Mouse (Mus musculus) granulocyte monocyte progenitor cell, adult 5-6 weeks (primary cell): ENCODE results near the gene Kctd7. TPM values are rescaled to one million over a fixed set of nuclear protein-coding genes. Genes with fewer than 3 reads are reported as not detected.
A peak's percentile ranks its signal among the peaks of the same experiment; 100 is the strongest.

Experiments
- ATAC-seq: replicated peaks from 2 replicates; pipeline ENCODE4 v1.8.0; 2016; ENCODE audit warnings: mild to moderate bottlenecking, moderate TSS enrichment, inconsistent platforms; ENCODE audit not compliant: poor library complexity, severe bottlenecking
- total RNA-seq, 2 experiments: library from RNA; stranded (forward) in 1 of 2; stranded (reverse) in 1 of 2; fragments of 200-712, 200-1000 nt in 1 of 2; fragments of >200 nt in 1 of 2; fragmentation: Nextera tagmentation in 1 of 2; gene quantifications; 2 replicates each; pipeline ENCODE4 v1.2.3; 2014 to 2017

The Kctd7 gene
- total RNA-seq, 2 experiments from 2014 or later = 4.1 to 4.4 TPM

DNA sequence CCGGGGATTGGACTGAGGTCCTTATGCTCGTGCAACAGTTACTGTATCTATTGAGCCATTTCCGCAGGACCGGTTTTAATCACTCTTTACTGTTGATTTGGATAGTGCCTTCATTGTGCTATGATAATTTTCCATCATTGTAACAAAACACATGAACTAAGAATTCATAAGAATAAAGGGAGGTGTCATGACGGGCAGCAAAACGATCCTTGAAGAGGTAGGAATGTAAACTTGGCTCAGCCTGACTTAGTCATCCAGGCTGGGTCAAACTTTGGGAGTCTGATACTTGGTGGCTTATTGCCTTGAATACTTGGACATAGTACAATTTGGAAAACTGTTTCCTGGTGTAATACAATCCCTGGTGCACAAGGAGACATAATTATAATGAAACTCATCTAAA lies 40.7 kb downstream of the Kctd7 start:
- ATAC-seq = no peak

DNA sequence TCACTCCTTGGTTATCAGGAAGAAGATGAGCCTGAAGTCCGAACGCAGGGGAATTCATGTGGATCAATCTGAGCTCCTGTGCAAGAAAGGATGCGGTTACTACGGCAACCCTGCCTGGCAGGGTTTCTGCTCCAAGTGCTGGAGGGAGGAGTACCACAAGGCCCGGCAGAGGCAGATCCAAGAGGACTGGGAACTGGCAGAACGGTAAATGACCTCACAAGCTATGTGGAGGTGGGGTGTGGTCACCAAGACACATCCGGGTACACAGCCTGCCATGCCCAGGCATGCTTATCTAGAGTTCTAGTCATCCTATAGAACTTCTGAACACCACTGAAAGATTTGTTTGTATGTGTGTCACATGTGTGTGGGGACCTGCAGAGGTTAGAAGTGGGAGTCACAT lies 42.7 kb downstream of the Kctd7 start:
- ATAC-seq = no peak

DNA sequence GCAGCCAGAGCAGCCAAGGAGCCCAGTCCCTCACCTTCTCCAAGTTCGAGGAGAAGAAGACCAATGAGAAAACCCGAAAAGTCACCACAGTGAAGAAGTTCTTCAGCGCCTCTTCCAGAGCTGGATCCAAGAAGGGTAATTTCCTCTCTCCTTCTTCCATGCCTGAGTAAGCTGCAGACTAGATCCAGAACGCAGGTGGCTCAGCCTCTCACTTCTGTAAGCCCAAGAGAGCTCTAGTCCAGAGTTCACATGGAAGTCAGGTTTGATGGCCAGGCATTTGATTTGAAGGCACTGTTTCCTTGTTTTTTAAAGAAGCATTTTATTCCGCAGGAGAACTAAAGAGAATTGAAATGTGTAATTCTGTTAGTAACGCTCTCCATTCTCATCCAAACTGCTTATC lies 46.2 kb downstream of the Kctd7 start:
- no peak for ATAC-seq

DNA sequence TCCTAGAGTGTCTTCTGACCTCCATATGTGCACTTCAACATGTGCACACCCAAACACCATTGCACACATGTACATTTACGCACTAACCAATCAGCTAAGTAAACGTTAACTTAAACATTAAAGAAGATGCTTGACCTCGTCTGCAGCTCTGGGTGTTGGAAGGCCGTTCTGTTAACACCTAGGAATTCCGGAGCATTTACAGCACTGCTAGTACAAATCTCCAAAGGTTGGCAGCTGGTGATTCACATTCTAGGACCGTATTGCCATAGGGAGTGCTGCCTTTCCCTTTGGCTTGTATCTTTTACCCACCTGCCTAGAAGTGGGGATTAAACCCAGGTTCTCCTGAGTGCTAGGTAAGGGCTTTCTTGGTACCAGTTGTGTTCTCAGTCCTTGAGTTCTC lies 47.2 kb downstream of the Kctd7 start:
- ATAC-seq = no peak

DNA sequence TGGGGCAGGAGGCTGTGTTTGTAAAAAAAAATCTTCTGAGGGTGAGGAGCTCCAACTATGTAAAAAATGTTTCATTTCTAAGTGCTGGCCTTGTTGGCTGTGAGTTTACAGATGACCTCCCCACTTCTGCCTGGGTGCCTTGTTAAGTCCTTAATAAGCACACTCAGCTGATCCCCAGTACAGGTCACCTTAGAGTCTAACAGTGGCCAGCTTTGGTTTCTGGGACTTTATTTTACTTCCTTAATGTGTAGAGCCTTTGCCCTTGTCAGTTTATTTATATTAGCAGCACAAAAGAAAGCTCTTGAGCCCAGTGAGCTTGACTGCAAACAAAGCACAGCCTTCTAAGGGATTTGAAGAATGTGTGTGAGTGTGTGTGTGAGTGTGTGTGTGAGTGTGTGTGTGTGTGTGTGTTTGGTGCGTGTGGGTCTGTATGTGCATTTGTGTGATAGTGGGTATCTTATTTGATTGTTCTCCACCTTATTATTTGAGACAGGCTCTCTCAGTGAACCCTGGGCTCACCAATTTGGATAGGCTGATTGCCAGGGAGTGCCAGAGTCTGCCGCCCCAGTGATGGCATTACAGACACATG lies 47.8 kb downstream of the Kctd7 start:
- ATAC-seq = no peak

DNA sequence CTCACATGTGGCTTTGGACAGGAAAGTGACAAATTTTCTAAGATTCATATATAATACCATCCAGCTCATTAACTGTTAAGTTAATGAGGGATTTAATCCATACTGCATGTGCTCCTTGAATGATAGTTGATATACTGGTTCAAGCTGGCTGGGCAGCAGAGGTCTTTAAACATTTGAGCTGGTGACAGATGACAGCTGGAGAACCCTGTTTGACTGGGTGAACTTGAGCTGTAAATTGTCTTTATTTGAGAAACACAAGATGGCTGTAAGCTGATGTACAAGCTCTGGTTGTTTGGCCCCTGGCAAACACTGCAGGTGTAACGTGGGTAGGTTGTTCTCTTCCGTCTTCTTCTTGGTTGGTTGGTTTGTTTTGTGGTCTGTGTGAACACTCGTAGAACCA lies 49.1 kb downstream of the Kctd7 start:
- ATAC-seq = no peak

DNA sequence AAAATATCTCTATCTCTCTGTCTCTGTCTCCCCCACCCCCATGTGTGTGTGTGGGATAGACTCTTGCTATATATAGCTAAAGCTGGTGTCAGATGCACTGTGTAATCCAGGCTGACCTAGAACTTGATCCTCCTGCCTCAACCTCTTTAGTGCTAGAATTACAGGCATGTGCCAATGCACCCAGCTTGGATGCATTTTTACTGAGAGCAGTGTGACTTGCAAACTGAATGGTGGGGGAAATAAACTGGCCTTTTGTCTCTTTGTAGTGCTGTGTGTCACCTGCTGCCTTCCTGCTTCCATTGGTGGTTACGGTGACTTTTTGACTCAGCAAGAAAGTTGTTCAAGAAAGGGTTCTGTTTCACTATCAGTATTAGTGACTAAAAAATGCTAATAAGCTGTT lies 51.6 kb downstream of the Kctd7 start:
- no peak for ATAC-seq

DNA sequence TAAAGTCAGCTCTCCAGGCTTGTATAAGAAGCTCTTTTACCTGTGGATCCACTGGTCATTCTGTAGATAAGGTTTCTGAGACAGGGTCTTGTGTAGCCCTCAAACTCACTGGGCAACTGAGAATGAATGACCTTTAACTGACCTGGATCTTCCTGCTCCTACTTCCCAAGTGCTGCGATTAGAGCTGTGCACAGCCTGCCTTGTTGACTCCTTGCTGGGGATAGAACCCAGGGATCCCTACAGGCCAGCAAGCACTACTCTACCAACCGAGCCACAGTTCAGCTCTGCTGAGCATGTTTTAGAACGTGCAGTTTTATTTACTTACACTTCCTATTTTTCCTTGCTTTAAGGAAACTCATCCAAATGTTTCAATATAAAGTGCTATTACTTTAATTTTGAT lies 52.8 kb downstream of the Kctd7 start:
- no peak for ATAC-seq

DNA sequence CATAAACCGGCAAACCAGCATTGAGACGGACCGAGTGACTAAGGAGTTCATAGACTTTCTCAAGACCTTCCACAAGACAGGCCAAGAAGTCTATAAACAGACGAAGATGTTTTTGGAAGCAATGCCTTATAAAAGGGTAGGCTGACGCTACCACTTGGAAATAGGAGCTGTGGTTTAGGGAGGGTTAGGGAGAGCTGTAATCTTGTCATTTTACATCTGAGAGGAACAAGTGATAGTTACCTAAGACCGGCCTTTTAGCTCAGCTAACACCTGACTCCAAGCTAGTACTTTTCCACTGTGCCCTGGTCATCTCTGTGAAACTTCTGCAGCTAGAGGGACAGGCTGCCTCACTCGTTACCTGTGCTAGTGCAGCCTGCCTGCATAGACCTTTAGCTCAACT lies 53.3 kb downstream of the Kctd7 start:
- no peak for ATAC-seq

DNA sequence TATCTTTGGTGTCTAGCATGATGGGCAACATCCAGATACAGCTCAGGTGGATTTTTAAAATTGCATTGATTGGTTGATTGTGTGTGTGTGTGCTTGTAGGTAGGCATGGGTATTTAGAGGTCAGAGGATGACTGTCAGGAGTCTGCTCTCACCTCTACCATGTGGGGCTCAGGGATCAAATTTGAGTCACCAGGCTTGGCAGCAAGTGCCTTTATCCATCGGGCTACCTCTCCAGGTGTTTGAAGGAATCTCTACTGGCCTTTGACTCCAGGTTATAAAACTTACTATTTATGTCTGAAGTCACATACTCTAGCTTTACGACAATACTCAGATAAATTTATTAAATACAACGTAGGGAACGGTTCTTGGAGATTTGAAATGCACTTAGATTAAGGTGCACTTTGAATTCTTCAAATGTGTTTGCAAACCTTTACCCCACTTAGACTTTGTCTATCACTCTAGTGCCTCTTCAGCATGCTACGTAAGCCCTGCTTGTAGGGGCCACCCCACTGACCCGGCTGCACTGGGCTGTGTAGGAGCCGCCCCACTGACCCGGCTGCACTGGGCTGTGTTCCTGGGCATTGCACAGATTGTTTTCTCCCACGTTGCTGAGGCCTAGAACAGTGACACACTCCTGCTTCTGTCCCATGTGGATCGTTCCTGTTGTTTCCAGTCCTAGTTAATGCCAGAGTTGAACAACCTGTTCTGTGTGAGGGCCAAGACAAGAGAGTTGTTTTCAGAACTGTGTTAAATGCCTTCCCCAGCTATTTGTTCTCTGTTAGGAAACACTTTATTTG lies 55.8 kb downstream of the Kctd7 start:
- no peak for ATAC-seq

DNA sequence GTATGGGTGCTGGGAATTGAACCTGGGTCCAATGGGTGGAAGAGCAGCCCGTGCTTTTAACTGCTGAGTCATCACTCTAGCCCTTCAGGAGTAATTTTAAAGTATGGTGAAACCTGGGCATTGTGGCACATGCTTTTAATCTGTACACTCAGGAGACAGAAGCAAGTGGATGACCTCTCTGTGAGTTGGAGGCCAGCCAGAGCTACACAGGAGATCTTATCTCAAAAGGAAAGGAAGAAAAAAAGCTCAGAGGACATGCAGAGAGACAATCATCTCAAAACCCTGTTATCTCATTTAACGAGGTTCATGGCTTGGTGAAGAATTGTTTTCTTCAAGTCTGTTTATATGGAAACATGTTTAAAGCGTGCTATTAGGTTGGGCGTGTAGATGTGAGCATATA lies 59.3 kb downstream of the Kctd7 start:
- ATAC-seq = peak; percentile 28; the same call in 1 of the 2 replicates

DNA sequence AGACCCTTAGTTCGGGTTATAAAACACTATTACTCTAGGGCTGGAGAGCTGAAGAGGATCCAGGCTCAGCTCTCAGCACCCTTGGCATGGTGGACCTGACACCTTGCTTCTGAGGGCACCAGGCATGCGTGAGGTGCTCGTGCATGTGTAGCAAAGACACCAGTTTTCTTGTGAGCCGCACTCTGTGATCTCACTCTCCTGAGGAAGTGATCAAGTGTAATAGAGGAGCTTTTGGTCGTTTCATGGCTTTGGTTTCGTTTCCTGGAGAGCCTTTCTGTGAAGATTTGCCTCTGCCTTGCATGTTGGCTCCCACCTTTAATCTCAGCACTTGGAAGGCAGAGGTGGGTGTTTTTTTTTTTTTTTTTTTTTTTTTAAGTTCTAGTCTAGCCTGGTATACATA lies 59.9 kb downstream of the Kctd7 start:
- peak; percentile 42; the same call in 1 of the 2 replicates for ATAC-seq

Other genes starting within 250 kb of the Kctd7 start
- gene Zbed5, start 249.1 kb upstream of the Kctd7 start, total RNA-seq (2014; fragmentation: Nextera tagmentation) = 1.2 and 3.1 TPM in 2 replicates
- gene Zbed5, start 249.1 kb upstream of the Kctd7 start, total RNA-seq (2017) = 1.9 and 4.2 TPM in 2 replicates
- gene Phkg1, start 246.3 kb upstream of the Kctd7 start, total RNA-seq (2014; fragmentation: Nextera tagmentation) = 0.36 TPM in 1 of 2 replicates, not detected in the other
- 0.98 and 1.5 TPM in 2 replicates for gene Phkg1, start 246.3 kb upstream of the Kctd7 start, total RNA-seq (2017)
- gene Nupr1l, start 236.3 kb upstream of the Kctd7 start, total RNA-seq (2014; fragmentation: Nextera tagmentation) = 0.21 and 1.5 TPM in 2 replicates
- 0.34 and 0.72 TPM in 2 replicates for gene Nupr1l, start 236.3 kb upstream of the Kctd7 start, total RNA-seq (2017)
- gene Vkorc1l1, start 202.9 kb upstream of the Kctd7 start, total RNA-seq (2014; fragmentation: Nextera tagmentation) = 36.6 and 44.6 TPM in 2 replicates
- 26.7 and 39.9 TPM in 2 replicates for gene Vkorc1l1, start 202.9 kb upstream of the Kctd7 start, total RNA-seq (2017)
- 119 and 163 TPM in 2 replicates for gene Gusb, start 141.8 kb upstream of the Kctd7 start, total RNA-seq (2014; fragmentation: Nextera tagmentation)
- gene Gusb, start 141.8 kb upstream of the Kctd7 start, total RNA-seq (2017) = 91.6 and 103 TPM in 2 replicates
- 34.6 and 40.6 TPM in 2 replicates for gene Asl, start 115.6 kb upstream of the Kctd7 start, total RNA-seq (2014; fragmentation: Nextera tagmentation)
- gene Asl, start 115.6 kb upstream of the Kctd7 start, total RNA-seq (2017) = 17.5 and 19.6 TPM in 2 replicates
- gene Crcp, start 115.6 kb upstream of the Kctd7 start, total RNA-seq (2014; fragmentation: Nextera tagmentation) = 31.2 and 52.0 TPM in 2 replicates
- gene Crcp, start 115.6 kb upstream of the Kctd7 start, total RNA-seq (2017) = 40.7 and 67.6 TPM in 2 replicates
- gene Tpst1, start 71.5 kb upstream of the Kctd7 start, total RNA-seq (2014; fragmentation: Nextera tagmentation) = 16.0 and 17.3 TPM in 2 replicates
- gene Tpst1, start 71.5 kb upstream of the Kctd7 start, total RNA-seq (2017) = 3.4 and 7.5 TPM in 2 replicates
- 12.8 and 18.8 TPM in 2 replicates for gene Rabgef1, start 26.9 kb downstream of the Kctd7 start, total RNA-seq (2014; fragmentation: Nextera tagmentation)
- 11.3 and 24.0 TPM in 2 replicates for gene Rabgef1, start 26.9 kb downstream of the Kctd7 start, total RNA-seq (2017)
- 64.5 and 70.1 TPM in 2 replicates for gene Tmem248, start 72.2 kb downstream of the Kctd7 start, total RNA-seq (2014; fragmentation: Nextera tagmentation)
- gene Tmem248, start 72.2 kb downstream of the Kctd7 start, total RNA-seq (2017) = 71.8 and 85.0 TPM in 2 replicates
- 47.8 and 52.4 TPM in 2 replicates for gene Sbds, start 110.7 kb downstream of the Kctd7 start, total RNA-seq (2014; fragmentation: Nextera tagmentation)
- gene Sbds, start 110.7 kb downstream of the Kctd7 start, total RNA-seq (2017) = 61.0 and 101 TPM in 2 replicates
- gene Tyw1, start 110.8 kb downstream of the Kctd7 start, total RNA-seq (2014; fragmentation: Nextera tagmentation) = 12.0 and 16.7 TPM in 2 replicates
- 31.9 and 37.4 TPM in 2 replicates for gene Tyw1, start 110.8 kb downstream of the Kctd7 start, total RNA-seq (2017)
- gene Caln1, start 224.6 kb downstream of the Kctd7 start, total RNA-seq (2014; fragmentation: Nextera tagmentation) = not detected in 2 replicates
- gene Caln1, start 224.6 kb downstream of the Kctd7 start, total RNA-seq (2017) = not detected in 2 replicates
- gene A330070K13Rik, start 239.8 kb downstream of the Kctd7 start, total RNA-seq (2014; fragmentation: Nextera tagmentation) = not detected in 2 replicates
- gene A330070K13Rik, start 239.8 kb downstream of the Kctd7 start, total RNA-seq (2017) = not detected in 2 replicates